ENCODE assay signal across 9 mouse cellular contexts in genomic region chr3:101108848-101109247, GRCm38 (mm10). TPM values are rescaled to one million over a fixed set of nuclear protein-coding genes. Genes with fewer than 3 reads are reported as not detected.
DNase-seq lines count a peak whose midpoint lies in the region; ATAC-seq and TF ChIP-seq lines count a peak whose summit lies in the region.
"Had no signal": no experiment of that assay in that cellular context is flagged by ENCODE, and none has a peak within 500 bp of the region (broad histone marks: within the 10 kb centered on the region; RNA-seq: fewer than 3 reads in every experiment).

No protein-coding gene starts in this region.

- peak overlapping the region; percentile 70 for H3K4me3 ChIP-seq in left cerebral cortex, adult 2 months
- H3K4me3 ChIP-seq in embryonic fibroblast, embryonic 13.5 days (ENCODE audit: insufficient read depth, low read length), result peak overlapping the region; percentile 51
- H3K4me3 ChIP-seq in limb, embryonic 10.5 days, result peak overlapping the region; percentile 91
- H3K4me3 ChIP-seq in neural tube, embryonic 15.5 days (replicated peaks), result peak overlapping the region; percentile 82

- peak overlapping the region; percentile 92 for H3K4me2 ChIP-seq in neural tube, embryonic 15.5 days

- H3K27me3 ChIP-seq in limb, embryonic 10.5 days (ENCODE audit: low read depth, poor library complexity, severe bottlenecking), result peaks cover 2% of the 10 kb centered on the region; the same call in 1 of the 2 replicates
- no peaks in the 10 kb centered on the region for H3K27me3 ChIP-seq in neural tube, embryonic 15.5 days (replicated peaks)
- H3K27me3 ChIP-seq: Patski had no signal

- intact Hi-C loops in left cerebral cortex, adult 2 months (cut with DNase I), result loop anchor here (5.0 kb wide), 1 partner anchor 188 kb away; no protein-coding TSS in a partner anchor
- intact Hi-C loops in gastrocnemius, postnatal 14 days (cut with DNase I; ENCODE audit: low total_unique reads), result no loop called here

- 25% methylated on average over 5 of the region's 5 CpGs for WGBS in limb, embryonic 10.5 days
- WGBS in neural tube, embryonic 15.5 days, result 15% methylated on average over 5 of the region's 5 CpGs

- H3K9me3 ChIP-seq in limb, embryonic 10.5 days (replicated peaks), result no peaks in the 10 kb centered on the region
- H3K9me3 ChIP-seq in neural tube, embryonic 15.5 days (replicated peaks), result no peaks in the 10 kb centered on the region

- ATAC-seq in neural tube, embryonic 15.5 days (ENCODE audit: low FRiP score), result no peak

- no peak for DNase-seq in left cerebral cortex, adult 2 months (ENCODE audit: extremely low spot score in 1 of 2, low spot score in 2 of 2)
- DNase-seq in left cerebral cortex, adult 18-20 months (ENCODE audit: low spot score in 2 of 2), result no peak
- no peak for DNase-seq in limb, embryonic 10.5 days (ENCODE audit: low spot score)
- no peak for DNase-seq in thymus, postnatal 0 days (ENCODE audit: low spot score)
- no peak for DNase-seq in layer of hippocampus, adult 8-10 months (ENCODE audit: low spot score in 2 of 2)
- no peak for DNase-seq in gastrocnemius, postnatal 14 days

- TF ChIP-seq POLR2A in embryonic fibroblast, embryonic 13.5 days (IDR thresholded peaks at IDR 0.05; ENCODE audit: low read depth, low read length), result no peak

- TF ChIP-seq CTCF in left cerebral cortex, adult 2 months (IDR thresholded peaks at IDR 0.05), result no peak
- no peak for TF ChIP-seq CTCF in embryonic fibroblast, embryonic 13.5 days (IDR thresholded peaks at IDR 0.05; ENCODE audit: borderline replicate concordance, insufficient read depth, low read length)

- H3K4me1 ChIP-seq in embryonic fibroblast, embryonic 13.5 days (ENCODE audit: control insufficient read depth, insufficient read depth, low read length), result peaks cover 14% of the 10 kb centered on the region
- peaks cover 71% of the 10 kb centered on the region for H3K4me1 ChIP-seq in limb, embryonic 10.5 days
- H3K4me1 ChIP-seq in neural tube, embryonic 15.5 days, result peaks cover 52% of the 10 kb centered on the region

- no peak overlapping the region for H3K27ac ChIP-seq in left cerebral cortex, adult 2 months
- no peak overlapping the region for H3K27ac ChIP-seq in embryonic fibroblast, embryonic 13.5 days (ENCODE audit: insufficient read depth, low read length)
- peak overlapping the region; percentile 98 for H3K27ac ChIP-seq in limb, embryonic 10.5 days
- H3K27ac ChIP-seq in neural tube, embryonic 15.5 days (replicated peaks), result no peak overlapping the region

- H3K36me3 ChIP-seq in limb, embryonic 10.5 days, result 0 out of 2 replicates have a peak, but pooled peaks cover 6% of the 10 kb centered on the region
- no peaks in the 10 kb centered on the region for H3K36me3 ChIP-seq in neural tube, embryonic 15.5 days

- H3K9ac ChIP-seq in neural tube, embryonic 15.5 days (replicated peaks), result peak overlapping the region; percentile 85

RNA-seq across cellular contexts. Expression of gene Ptgfrn, which starts 1.2 kb away (rescaled TPM):
- 10 to 100 TPM; 39.7 to 40.7 TPM for total RNA-seq in left cerebral cortex, adult 2 months (2021)
- 10 to 100 TPM; 33.3 to 37.5 TPM for total RNA-seq in left cerebral cortex, adult 18-20 months (2021)
- 63.0 and 70.5 TPM in 2 replicates for polyA plus RNA-seq in embryonic fibroblast, embryonic 13.5 days (2011; ENCODE audit: insufficient read length, low read depth, missing spikeins)
- polyA plus RNA-seq in limb, embryonic 10.5 days (2016; fragmentation: Nextera tagmentation; extraction: Ambion mirVana), result 3.4 and 4.0 TPM in 2 replicates
- polyA plus RNA-seq in neural tube, embryonic 15.5 days (2015; fragmentation: Nextera tagmentation; extraction: Ambion mirVana), result 3.0 TPM in 2 replicates
- 1.1 and 1.7 TPM in 2 replicates for polyA plus RNA-seq in thymus, postnatal 0 days (2015; fragmentation: Nextera tagmentation; extraction: Ambion mirVana)
- total RNA-seq in layer of hippocampus, adult 8-10 months (2022), result 10 to 100 TPM; 10.8 to 14.7 (median 12.3) TPM
- 10 to 100 TPM; 31.6 to 39.6 TPM for total RNA-seq in gastrocnemius, postnatal 14 days (2021)
